Mouse (Mus musculus) small intestine, adult 2 months (tissue): ENCODE measurements around the gene Parva. TPM values are rescaled to one million over a fixed set of nuclear protein-coding genes. Genes with fewer than 3 reads are reported as not detected.

Source experiments
- H3K27ac ChIP-seq: fragments of 200-500 bp; 2 replicates; pipeline ENCODE4 v1.5.1; 2012; ENCODE audit warnings: low read depth, low read length, control low read depth, inconsistent platforms; ENCODE audit not compliant: insufficient read depth
- H3K27me3 ChIP-seq: fragments of 200-500 bp; 2 replicates; pipeline ENCODE4 v1.6.1; 2012; ENCODE audit warnings: mild to moderate bottlenecking, moderate library complexity, low read length, inconsistent platforms; ENCODE audit not compliant: control insufficient read depth, insufficient read depth
- H3K36me3 ChIP-seq: fragments of 200-500 bp; 2 replicates; pipeline ENCODE4 v1.6.1; 2012; ENCODE audit warnings: mild to moderate bottlenecking, low read length, control low read depth, inconsistent platforms; ENCODE audit not compliant: control insufficient read depth, insufficient read depth
- H3K4me1 ChIP-seq: fragments of 200-500 bp; 2 replicates; pipeline ENCODE4 v1.6.1; 2012; ENCODE audit warnings: low read length, inconsistent platforms, mixed read lengths; ENCODE audit not compliant: control insufficient read depth, insufficient read depth, insufficient read length
- H3K4me3 ChIP-seq: fragments of 200-500 bp; 2 replicates; pipeline ENCODE4 v1.5.1; 2012; ENCODE audit warnings: low read depth, mild to moderate bottlenecking, control low read depth, inconsistent platforms, low read length, moderate library complexity
- CTCF ChIP-seq: fragments of 200-500 bp; IDR thresholded peaks from 2 replicates; pipeline ENCODE4 v1.5.1; 2012; ENCODE audit warnings: low read depth, mild to moderate bottlenecking, control low read depth, inconsistent platforms, low read length, moderate library complexity, mixed read lengths; ENCODE audit not compliant: insufficient replicate concordance, insufficient read length; ENCODE audit errors: extremely low read depth
- POLR2A ChIP-seq: fragments of 200-500 bp; IDR thresholded peaks from 2 replicates; pipeline ENCODE4 v1.6.1; 2012; ENCODE audit warnings: low read depth, mild to moderate bottlenecking, control low read depth, inconsistent platforms, low read length, moderate library complexity
- WGBS: fragments of 180-500 bp; shearing (Covaris S2); methylation state at CpG from one replicate; pipeline ENCODE4 v1.1.7; 2018; 5-methylcytosine and 5-hydroxymethylcytosine counted together
- polyA plus RNA-seq: library from polyadenylated mRNA; depleted of rRNA; stranded (reverse); fragments of >200 nt; gene quantifications from 2 replicates; pipeline ENCODE4 v1.2.3, GENCODE M21; 2012

The Parva gene
- polyA plus RNA-seq, 1 experiment, result 13.6 TPM

GRCm38 (mm10) chr7:112463074-112463473, 35.8 kb downstream of the Parva start:
- no peak overlapping the region for H3K4me3 ChIP-seq
- no peak overlapping the region for H3K27ac ChIP-seq
- no peaks in the 10 kb centered on the region for H3K36me3 ChIP-seq
- peaks cover 6% of the 10 kb centered on the region for H3K4me1 ChIP-seq
- H3K27me3 ChIP-seq, result no peaks in the 10 kb centered on the region
- WGBS, result 48% methylated on average over 2 of the region's 2 CpGs
- TF ChIP-seq CTCF, result no peak
- TF ChIP-seq POLR2A, result no peak

- Histone ChIP-seq H3K27ac (no peak overlapping the region), H3K36me3 (no peaks in the 10 kb centered on the region), H3K27me3 (no peaks in the 10 kb centered on the region), H3K4me1 (no peaks in the 10 kb centered on the region; the same call in 1 of the 2 replicates), H3K4me3 (no peak overlapping the region)
- WGBS, result 78% methylated on average over 3 of the region's 3 CpGs
- no peak for TF ChIP-seq CTCF
- TF ChIP-seq POLR2A, result no peak
These were observed 38.6 kb downstream of the Parva start for GRCm38 (mm10) chr7:112465920-112466319.

- TF ChIP-seq CTCF, result no peak
- no peak for TF ChIP-seq POLR2A
- no peak overlapping the region for H3K4me3 ChIP-seq
- WGBS, result 71% methylated on average over 3 of the region's 3 CpGs
- H3K36me3 ChIP-seq, result no peaks in the 10 kb centered on the region
- H3K27ac ChIP-seq, result no peak overlapping the region
- no peaks in the 10 kb centered on the region for H3K27me3 ChIP-seq
- H3K4me1 ChIP-seq, result no peaks in the 10 kb centered on the region; the same call in 1 of the 2 replicates
These were observed 39.5 kb downstream of the Parva start for GRCm38 (mm10) chr7:112466786-112467185.

- Histone ChIP-seq H3K4me3 (no peak overlapping the region), H3K27me3 (no peaks in the 10 kb centered on the region), H3K36me3 (no peaks in the 10 kb centered on the region), H3K4me1 (no peaks in the 10 kb centered on the region; the same call in none of the 2 replicates), H3K27ac (peak overlapping the region; percentile 91)
- TF ChIP-seq CTCF (no peak), POLR2A (no peak)
- WGBS, result 56% methylated on average over 11 of the region's 11 CpGs
These were observed 40.4 kb downstream of the Parva start for GRCm38 (mm10) chr7:112467687-112468111.

DNA sequence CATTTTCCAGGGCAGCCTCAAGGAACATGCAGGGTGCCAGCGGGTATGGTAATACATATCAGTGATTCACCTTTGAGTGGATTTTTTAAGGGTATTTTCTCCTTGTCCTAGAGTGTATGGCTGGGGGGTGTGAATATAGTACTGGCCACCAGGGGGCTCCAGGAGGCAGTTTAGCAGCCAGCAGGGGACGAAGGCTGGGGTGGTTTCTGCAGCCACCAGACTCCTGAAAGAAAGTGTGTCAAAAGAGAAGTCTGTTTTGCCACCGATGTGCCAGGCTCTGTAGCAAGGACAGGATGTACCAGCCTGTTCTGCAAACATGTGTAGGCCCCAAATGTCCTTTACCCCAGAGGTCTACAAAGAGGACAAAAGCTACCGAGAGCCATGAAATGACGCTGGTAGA, 42.5 kb downstream of the Parva start:
- H3K36me3 ChIP-seq, result no peaks in the 10 kb centered on the region
- no peaks in the 10 kb centered on the region for H3K27me3 ChIP-seq
- no peaks in the 10 kb centered on the region; the same call in none of the 2 replicates for H3K4me1 ChIP-seq
- H3K27ac ChIP-seq, result no peak overlapping the region
- peak; percentile 84; the same call in 1 of the 2 replicates for TF ChIP-seq CTCF
- TF ChIP-seq POLR2A, result no peak
- 40% methylated on average over 5 of the region's 5 CpGs for WGBS
- no peak overlapping the region for H3K4me3 ChIP-seq

GRCm38 (mm10) chr7:112471316-112471715, 44.0 kb downstream of the Parva start:
- Histone ChIP-seq H3K36me3 (no peaks in the 10 kb centered on the region), H3K27ac (no peak overlapping the region), H3K4me3 (no peak overlapping the region), H3K27me3 (no peaks in the 10 kb centered on the region), H3K4me1 (no peaks in the 10 kb centered on the region; the same call in none of the 2 replicates)
- WGBS, result 74% methylated on average over 7 of the region's 7 CpGs
- TF ChIP-seq CTCF, result no peak
- no peak for TF ChIP-seq POLR2A

- no peak for TF ChIP-seq POLR2A
- no peak for TF ChIP-seq CTCF
- H3K36me3 ChIP-seq, result no peaks in the 10 kb centered on the region
- no peak overlapping the region for H3K4me3 ChIP-seq
- H3K27me3 ChIP-seq, result no peaks in the 10 kb centered on the region
- WGBS, result 76% methylated on average over 10 of the region's 10 CpGs
- H3K27ac ChIP-seq, result no peak overlapping the region
- H3K4me1 ChIP-seq, result no peaks in the 10 kb centered on the region; the same call in none of the 2 replicates
These were observed 44.9 kb downstream of the Parva start for GRCm38 (mm10) chr7:112472024-112472707.
